Mouse (Mus musculus): ENCODE measurements around the gene Psg22.
"Not testable (repeated sequence)": the region's sequence is repeated elsewhere in the genome, so short reads cannot be mapped to it uniquely, and the experiment has no call there.

Gene Psg22

GRCm38 (mm10) chr7:18717790-18718189 is at the start of gene Psg22:
Gene Psg22, plus strand, starts transcription at chr7:18718090.
- no peak for DNase-seq

- DNase-seq, result no peak
Measured at GRCm38 (mm10) chr7:18679772-18680171, 38.1 kb upstream of the Psg22 start.

GRCm38 (mm10) chr7:18685586-18685985 is 32.3 kb upstream of the Psg22 start:
- no peak for DNase-seq

GRCm38 (mm10) chr7:18686085-18686484 is 31.8 kb upstream of the Psg22 start, which contains the start of gene Psg20:
Gene Psg20, minus strand, starts transcription at chr7:18686185.
- no peak for DNase-seq

GRCm38 (mm10) chr7:18710331-18710730 is 7.6 kb upstream of the Psg22 start:
- DNase-seq, result not testable (repeated sequence)

- no peak for DNase-seq
Measured at GRCm38 (mm10) chr7:18710846-18711245, 7.0 kb upstream of the Psg22 start.

GRCm38 (mm10) chr7:18715546-18715945 is 2.3 kb upstream of the Psg22 start:
- no peak for DNase-seq

GRCm38 (mm10) chr7:18724001-18724400 is 6.1 kb downstream of the Psg22 start:
- no peak for DNase-seq

GRCm38 (mm10) chr7:18725931-18726330 is 8.0 kb downstream of the Psg22 start:
- DNase-seq, result not testable (repeated sequence)

GRCm38 (mm10) chr7:18728391-18728790 is 10.5 kb downstream of the Psg22 start:
- no peak for DNase-seq

GRCm38 (mm10) chr7:18733111-18733510 is 15.2 kb downstream of the Psg22 start:
- DNase-seq, result no peak

GRCm38 (mm10) chr7:18734451-18734850 is 16.6 kb downstream of the Psg22 start:
- no peak for DNase-seq

- DNase-seq, result no peak
Measured at GRCm38 (mm10) chr7:18746189-18746860, 28.4 kb downstream of the Psg22 start.

- DNase-seq, result not testable (repeated sequence)
Measured at GRCm38 (mm10) chr7:18747420-18747819, 29.5 kb downstream of the Psg22 start.

GRCm38 (mm10) chr7:18748994-18749895 is 31.4 kb downstream of the Psg22 start:
- no peak for DNase-seq

- DNase-seq, result peak; percentile 23 to 35
Measured at GRCm38 (mm10) chr7:18749896-18750477, 32.1 kb downstream of the Psg22 start.

- not testable (repeated sequence) for DNase-seq
Measured at GRCm38 (mm10) chr7:18760152-18760551, 42.3 kb downstream of the Psg22 start.

- DNase-seq, result not testable (repeated sequence)
Measured at GRCm38 (mm10) chr7:18762885-18763284, 45.0 kb downstream of the Psg22 start.

Data from B cell, adult 2 months (primary cell).